ENCODE assay signal across 8 mouse cellular contexts in the genomic region with DNA sequence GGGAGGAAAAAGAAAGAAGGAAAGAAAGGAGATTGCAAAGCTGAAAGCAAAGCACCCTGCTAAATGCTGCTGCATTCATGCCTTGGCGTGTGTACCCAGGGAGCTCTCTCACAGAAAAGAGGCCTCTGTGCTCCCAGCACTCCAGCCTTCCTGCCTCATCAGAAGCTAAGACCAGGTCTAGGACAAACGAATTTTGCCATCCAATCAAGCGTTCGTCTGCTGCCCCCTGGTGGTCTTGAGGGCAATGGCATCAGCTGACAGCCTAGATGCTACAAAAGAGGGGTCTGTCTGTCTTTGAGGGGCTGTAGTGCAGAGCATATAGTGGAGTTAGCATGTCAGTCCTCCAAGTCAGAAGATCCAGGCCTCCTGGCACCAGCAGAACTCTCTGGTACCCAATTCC. TPM values are rescaled to one million over a fixed set of nuclear protein-coding genes. Genes with fewer than 3 reads are reported as not detected.
A peak's percentile ranks its signal among the peaks of the same experiment; 100 is the strongest.
DNase-seq lines count a peak whose midpoint lies in the region; ATAC-seq and TF ChIP-seq lines count a peak whose summit lies in the region.

No protein-coding gene starts in this region.

- TF ChIP-seq CTCF in kidney, adult 2 months (conservative IDR thresholded peaks at IDR 0.05; ENCODE audit: insufficient read depth, insufficient read length, low read depth, low read length), result peak; percentile 98

- H3K9me3 ChIP-seq in liver, embryonic 12.5 days (replicated peaks), result no peaks in the 10 kb centered on the region
- H3K9me3 ChIP-seq in limb, embryonic 11.5 days (ENCODE audit: control insufficient read depth, low read length), result no peaks in the 10 kb centered on the region

- ATAC-seq in liver, embryonic 12.5 days, result no peak
- ATAC-seq in common myeloid progenitor, adult 5-6 weeks (replicated peaks; ENCODE audit: low read depth, poor library complexity, severe bottlenecking), result peak; percentile 61
- no peak for ATAC-seq in limb, embryonic 11.5 days (ENCODE audit: insufficient number of reproducible peaks, low FRiP score, low TSS enrichment, low read depth)

- H3K36me3 ChIP-seq in liver, embryonic 12.5 days, result no peaks in the 10 kb centered on the region
- H3K36me3 ChIP-seq in kidney, adult 2 months (ENCODE audit: control insufficient read depth, insufficient read depth, low read length), result no peaks in the 10 kb centered on the region
- no peaks in the 10 kb centered on the region for H3K36me3 ChIP-seq in limb, embryonic 11.5 days (ENCODE audit: control insufficient read depth, insufficient read depth, low read length)

- peaks cover 48% of the 10 kb centered on the region for H3K4me1 ChIP-seq in liver, embryonic 12.5 days
- peaks cover 7% of the 10 kb centered on the region; the same call in 1 of the 2 replicates for H3K4me1 ChIP-seq in kidney, adult 2 months (ENCODE audit: control insufficient read depth, insufficient read depth, low read length)
- H3K4me1 ChIP-seq in limb, embryonic 11.5 days (ENCODE audit: control insufficient read depth, insufficient read depth, low read length), result peaks cover 24% of the 10 kb centered on the region

- 4% methylated on average over 4 of the region's 4 CpGs for WGBS in liver, embryonic 12.5 days (ENCODE audit: insufficient replicate concordance)
- under 1% methylated on average over 4 of the region's 4 CpGs for WGBS in kidney, adult 2 months
- WGBS in limb, embryonic 11.5 days, result 1% methylated on average over 4 of the region's 4 CpGs

- no peak overlapping the region for H3K27ac ChIP-seq in liver, embryonic 12.5 days
- no peak overlapping the region for H3K27ac ChIP-seq in kidney, adult 2 months (ENCODE audit: insufficient read depth, low read depth, low read length)
- H3K27ac ChIP-seq in limb, embryonic 11.5 days (replicated peaks; ENCODE audit: low read depth, low read length), result no peak overlapping the region

- peaks cover 38% of the 10 kb centered on the region for H3K27me3 ChIP-seq in liver, embryonic 12.5 days (replicated peaks)
- H3K27me3 ChIP-seq in kidney, adult 2 months (replicated peaks; ENCODE audit: control insufficient read depth, insufficient read depth, low read length), result no peaks in the 10 kb centered on the region
- no peaks in the 10 kb centered on the region for H3K27me3 ChIP-seq in limb, embryonic 11.5 days (ENCODE audit: control insufficient read depth, insufficient read depth, low read length)

- H3K4me2 ChIP-seq in liver, embryonic 12.5 days, result no peak overlapping the region
- 0 out of 2 replicates have a peak overlapping the region, but pooled peaks have one; percentile 4 for H3K4me2 ChIP-seq in limb, embryonic 11.5 days (ENCODE audit: low read depth, severe bottlenecking)

- no peak for TF ChIP-seq POLR2A in kidney, adult 2 months (IDR thresholded peaks at IDR 0.05; ENCODE audit: low read depth, low read length)

- DNase-seq in liver, result peak; percentile 79
- DNase-seq in gastrocnemius, adult 8-10 months (ENCODE audit: low spot score in 2 of 2), result peak; percentile 66 to 70
- peak; percentile 86 for DNase-seq in kidney, adult 2 months
- peak; percentile 91 for DNase-seq in limb, embryonic 11.5 days (ENCODE audit: low spot score)
- peak; percentile 33 to 70 for DNase-seq in monocyte, adult 2 months (ENCODE audit: low read depth in 1 of 2, low spot score in 2 of 2)
- peak; percentile 70 to 80 for DNase-seq in spleen, postnatal 36 days (ENCODE audit: low spot score in 2 of 2)

- no peak overlapping the region for H3K9ac ChIP-seq in liver, embryonic 12.5 days
- H3K9ac ChIP-seq in limb, embryonic 11.5 days (ENCODE audit: low read length), result 0 out of 2 replicates have a peak overlapping the region, but pooled peaks have one; percentile 17

- no peak overlapping the region for H3K4me3 ChIP-seq in liver, embryonic 12.5 days
- no peak overlapping the region for H3K4me3 ChIP-seq in kidney, adult 2 months (ENCODE audit: insufficient read depth, low read depth, low read length)
- H3K4me3 ChIP-seq in limb, embryonic 11.5 days (ENCODE audit: low read depth, low read length), result no peak overlapping the region; the same call in 1 of the 2 replicates

RNA-seq across cellular contexts. Expression of gene Vav2, which starts 1.2 kb away (rescaled TPM):
- polyA plus RNA-seq in liver, embryonic 12.5 days (2016; fragmentation: Nextera tagmentation; extraction: Ambion mirVana), result 5.0 and 5.8 TPM in 2 replicates
- total RNA-seq in common myeloid progenitor, adult 5-6 weeks (2017), result 8.2 and 11.6 TPM in 2 replicates
- 1 to 10 TPM; 2.0 to 2.2 (median 2.0) TPM for total RNA-seq in gastrocnemius, adult 8-10 months (2022)
- polyA plus RNA-seq in kidney, adult 2 months (2012; rRNA removed), result 28.1 and 30.3 TPM in 2 replicates
- polyA plus RNA-seq in limb, embryonic 11.5 days (2014; fragmentation: Nextera tagmentation; extraction: Ambion mirVana), result 6.8 and 7.3 TPM in 2 replicates

RNA-seq across cellular contexts. Expression of gene Brd3os, which starts 14.1 kb away (rescaled TPM):
- 1.3 and 1.4 TPM in 2 replicates for polyA plus RNA-seq in liver, embryonic 12.5 days (2016; fragmentation: Nextera tagmentation; extraction: Ambion mirVana)
- 0.05 and 0.15 TPM in 2 replicates for total RNA-seq in common myeloid progenitor, adult 5-6 weeks (2017)
- total RNA-seq in gastrocnemius, adult 8-10 months (2022), result 1 to 10 TPM in 1 of 4 experiments, under 1 TPM in 3; 0.70 to 1.2 (median 0.82) TPM
- 11.6 and 15.1 TPM in 2 replicates for polyA plus RNA-seq in kidney, adult 2 months (2012; rRNA removed)
- 9.8 and 10.1 TPM in 2 replicates for polyA plus RNA-seq in limb, embryonic 11.5 days (2014; fragmentation: Nextera tagmentation; extraction: Ambion mirVana)
